Mouse (Mus musculus) cerebral cortex, adult 2 months (tissue): Measurements from ENCODE around the gene Tex14.

Source experiments
- WGBS: fragments of 180-500 bp; shearing (Covaris S2); methylation state at CpG from one replicate; pipeline ENCODE4 v1.1.7; 2018; 5-methylcytosine and 5-hydroxymethylcytosine counted together

Tex14 gene

GRCm38 (mm10) chr11:87471699-87471997 lies 66.8 kb downstream of the Tex14 start:
- WGBS, result 0% methylated on average over 2 of the region's 3 CpGs

GRCm38 (mm10) chr11:87472058-87472457 lies 67.2 kb downstream of the Tex14 start:
- WGBS, result 31% methylated on average over 4 of the region's 4 CpGs

- WGBS, result 84% methylated on average over 2 of the region's 2 CpGs
These were observed 74.3 kb downstream of the Tex14 start for GRCm38 (mm10) chr11:87479172-87479571.

- 69% methylated on average over 3 of the region's 3 CpGs for WGBS
These were observed 79.0 kb downstream of the Tex14 start for GRCm38 (mm10) chr11:87483796-87484326.

- WGBS, result 95% methylated on average over 3 of the region's 3 CpGs
These were observed 84.1 kb downstream of the Tex14 start for GRCm38 (mm10) chr11:87488948-87489347.

GRCm38 (mm10) chr11:87504690-87505214 lies 99.9 kb downstream of the Tex14 start:
- WGBS, result 59% methylated on average over 5 of the region's 5 CpGs

GRCm38 (mm10) chr11:87506502-87506901 lies 101.6 kb downstream of the Tex14 start:
- WGBS, result 85% methylated on average over 3 of the region's 3 CpGs

- 25% methylated on average over 2 of the region's 2 CpGs for WGBS
These were observed 114.4 kb downstream of the Tex14 start for GRCm38 (mm10) chr11:87519260-87519659.

- 81% methylated on average over 5 of the region's 5 CpGs for WGBS
These were observed 118.6 kb downstream of the Tex14 start for GRCm38 (mm10) chr11:87523466-87523865.

GRCm38 (mm10) chr11:87527364-87527763 lies 122.5 kb downstream of the Tex14 start:
- 84% methylated on average over 3 of the region's 3 CpGs for whole genome bisulfite sequencing

- WGBS, result 79% methylated on average over 4 of the region's 4 CpGs
These were observed 123.1 kb downstream of the Tex14 start for GRCm38 (mm10) chr11:87527990-87528389.

GRCm38 (mm10) chr11:87531695-87532094 lies 126.8 kb downstream of the Tex14 start:
- WGBS, result 62% methylated on average over 6 of the region's 6 CpGs

- WGBS, result 68% methylated on average over 8 of the region's 8 CpGs
These were observed 137.4 kb downstream of the Tex14 start for GRCm38 (mm10) chr11:87542285-87542684.

- WGBS, result 62% methylated on average over 3 of the region's 3 CpGs
These were observed 138.0 kb downstream of the Tex14 start for GRCm38 (mm10) chr11:87542906-87543305.

- 63% methylated on average over 4 of the region's 4 CpGs for WGBS
These were observed 148.5 kb downstream of the Tex14 start for GRCm38 (mm10) chr11:87553342-87553741.

- 36% methylated on average over 5 of the region's 5 CpGs for WGBS
These were observed 149.5 kb downstream of the Tex14 start for GRCm38 (mm10) chr11:87554386-87554785.

GRCm38 (mm10) chr11:87555106-87555703 lies 150.3 kb downstream of the Tex14 start:
- 69% methylated on average over 2 of the region's 2 CpGs for WGBS

GRCm38 (mm10) chr11:87561208-87561607 lies 156.3 kb downstream of the Tex14 start:
- WGBS, result 53% methylated on average over 6 of the region's 6 CpGs

- WGBS, result 70% methylated on average over 3 of the region's 3 CpGs
These were observed 161.6 kb downstream of the Tex14 start, which contains the start of gene Gm11492 for GRCm38 (mm10) chr11:87566501-87566900. Gene Gm11492, plus strand, starts transcription at chr11:87566653.

GRCm38 (mm10) chr11:87568255-87568953 lies 163.5 kb downstream of the Tex14 start, which contains the start of gene Sept4:
Gene Sept4, plus strand, starts transcription at chr11:87568903.
- 55% methylated on average over 7 of the region's 7 CpGs for WGBS

- 76% methylated on average over 5 of the region's 5 CpGs for WGBS
These were observed 165.9 kb downstream of the Tex14 start for GRCm38 (mm10) chr11:87570743-87571142.

- 73% methylated on average over 1 of the region's 1 CpGs for WGBS
These were observed 166.6 kb downstream of the Tex14 start for GRCm38 (mm10) chr11:87571361-87571950.

- WGBS, result 73% methylated on average over 7 of the region's 7 CpGs
These were observed 168.9 kb downstream of the Tex14 start for GRCm38 (mm10) chr11:87573751-87574150.
